Mouse (Mus musculus) MEL (cell line): ENCODE results near the gene Rbm48. TPM values are rescaled to one million over a fixed set of nuclear protein-coding genes. Genes with fewer than 3 reads are reported as not detected.

Source experiments
- DNase-seq: peaks from one replicate; pipeline ENCODE4 v3.0.0; 2011; ENCODE audit warnings: low read depth, low spot score
- H3K27ac ChIP-seq: 2 replicates; pipeline ENCODE4 v1.5.1; 2012; ENCODE audit warnings: low read depth, mild to moderate bottlenecking, control low read depth, low read length, moderate library complexity; ENCODE audit not compliant: control insufficient read depth
- H3K27me3 ChIP-seq, 2 experiments: fragments of 150-350 bp in 1 of 2; sonication (generic) in 1 of 2; 2 replicates each; pipeline ENCODE4 v1.6.1; 2012; ENCODE audit warnings: low read length in 2 of 2, mild to moderate bottlenecking in 2 of 2, improper control_type of control experiment in 1 of 2, moderate library complexity in 1 of 2; ENCODE audit not compliant: insufficient read depth in 2 of 2, control insufficient read depth in 1 of 2
- H3K36me3 ChIP-seq, 2 experiments: 2 replicates each; pipeline ENCODE4 v1.6.1; 2012 to 2014; ENCODE audit warnings: low read length in 2 of 2, improper control_type of control experiment in 1 of 2, inconsistent platforms in 1 of 2, mild to moderate bottlenecking in 1 of 2; ENCODE audit not compliant: insufficient read depth in 2 of 2, control insufficient read depth in 1 of 2
- H3K4me1 ChIP-seq, 2 experiments: fragments of 150-350 bp in 1 of 2; sonication (generic) in 1 of 2; 2 replicates each; pipeline ENCODE4 v1.6.1; 2012; ENCODE audit warnings: low read length in 2 of 2, improper control_type of control experiment in 1 of 2, mild to moderate bottlenecking in 1 of 2; ENCODE audit not compliant: insufficient read depth in 2 of 2, control insufficient read depth in 1 of 2
- H3K4me3 ChIP-seq, 2 experiments: fragments of 150-350 bp in 1 of 2; sonication (generic) in 1 of 2; 2 replicates each; pipeline ENCODE4 v1.5.1; 2012; ENCODE audit warnings: low read depth in 2 of 2, low read length in 2 of 2, mild to moderate bottlenecking in 2 of 2, moderate library complexity in 2 of 2, control low read depth in 1 of 2, improper control_type of control experiment in 1 of 2; ENCODE audit not compliant: control insufficient read depth in 1 of 2, insufficient read depth in 1 of 2
- H3K79me2 ChIP-seq: 2 replicates; pipeline ENCODE4 v1.6.1; 2012; ENCODE audit warnings: mild to moderate bottlenecking, low read length, moderate library complexity; ENCODE audit not compliant: control insufficient read depth, poor library complexity, insufficient read depth
- H3K9ac ChIP-seq: 2 replicates; pipeline ENCODE4 v1.6.1; 2012; ENCODE audit warnings: low read depth, mild to moderate bottlenecking, control low read depth, low read length, moderate library complexity; ENCODE audit not compliant: control insufficient read depth, poor library complexity, severe bottlenecking
- H3K9me3 ChIP-seq: fragments of 150-350 bp; sonication (generic); replicated peaks from 2 replicates; pipeline ENCODE4 v1.6.1; 2012; ENCODE audit warnings: mild to moderate bottlenecking, low read length, improper control_type of control experiment, moderate library complexity; ENCODE audit not compliant: insufficient read depth
- CHD2 ChIP-seq: IDR thresholded peaks from 2 replicates; pipeline ENCODE4 v1.6.1; 2011; ENCODE audit warnings: low read length, improper control_type of control experiment
- CTCF ChIP-seq, 3 experiments: IDR thresholded peaks in 2 of 3; conservative IDR thresholded peaks in 1 of 3; 2 replicates each; pipeline ENCODE4 v1.5.1; 2011 to 2012; ENCODE audit warnings: low read length in 3 of 3, low read depth in 2 of 3, mild to moderate bottlenecking in 2 of 3, improper control_type of control experiment in 1 of 3, inconsistent platforms in 1 of 3, mixed read lengths in 1 of 3, moderate library complexity in 1 of 3; ENCODE audit not compliant: control insufficient read depth in 1 of 3, insufficient read depth in 1 of 3, poor library complexity in 1 of 3, severe bottlenecking in 1 of 3
- E2F4 ChIP-seq: IDR thresholded peaks from 2 replicates; pipeline ENCODE4 v1.6.1; 2011; ENCODE audit warnings: low read depth, low read length, improper control_type of control experiment, borderline replicate concordance
- ELF1 ChIP-seq: IDR thresholded peaks from 2 replicates; pipeline ENCODE4 v1.6.1; 2014; ENCODE audit warnings: low read depth, mild to moderate bottlenecking, inconsistent platforms, low read length, improper control_type of control experiment, moderate library complexity
- EP300 ChIP-seq, 2 experiments: IDR thresholded peaks; 2 replicates each; pipeline ENCODE4 v1.6.1; 2011; ENCODE audit warnings: improper control_type of control experiment in 2 of 2, low read length in 2 of 2, low read depth in 1 of 2, mild to moderate bottlenecking in 1 of 2
- ETS1 ChIP-seq: IDR thresholded peaks from 2 replicates; pipeline ENCODE4 v1.6.1; 2012; ENCODE audit warnings: low read depth, mild to moderate bottlenecking, inconsistent platforms, low read length, improper control_type of control experiment, moderate library complexity
- HCFC1 ChIP-seq: IDR thresholded peaks from 2 replicates; pipeline ENCODE4 v1.6.1; 2012; ENCODE audit warnings: low read depth, mild to moderate bottlenecking, inconsistent platforms, low read length, improper control_type of control experiment, moderate library complexity
- MAX ChIP-seq: IDR thresholded peaks from 2 replicates; pipeline ENCODE4 v1.6.1; 2011; ENCODE audit warnings: low read length, improper control_type of control experiment
- MAZ ChIP-seq: IDR thresholded peaks from 2 replicates; pipeline ENCODE4 v1.6.1; 2012; ENCODE audit warnings: low read depth, mild to moderate bottlenecking, inconsistent platforms, low read length, improper control_type of control experiment
- MEF2A ChIP-seq: IDR thresholded peaks from 2 replicates; pipeline ENCODE4 v1.6.1; 2014; ENCODE audit warnings: low read depth, mild to moderate bottlenecking, inconsistent platforms, low read length, improper control_type of control experiment; ENCODE audit not compliant: poor library complexity, insufficient replicate concordance, severe bottlenecking; ENCODE audit errors: extremely low read depth
- MXI1 ChIP-seq: IDR thresholded peaks from 2 replicates; pipeline ENCODE4 v1.6.1; 2011; ENCODE audit warnings: mild to moderate bottlenecking, low read depth, low read length, improper control_type of control experiment
- MYC ChIP-seq: IDR thresholded peaks from 2 replicates; pipeline ENCODE4 v1.6.1; 2011; ENCODE audit warnings: low read depth, mild to moderate bottlenecking, low read length, improper control_type of control experiment, moderate library complexity
- NELFE ChIP-seq: IDR thresholded peaks from 2 replicates; pipeline ENCODE4 v1.6.1; 2011; ENCODE audit warnings: low read depth, low read length, improper control_type of control experiment
- POLR2A ChIP-seq, 2 experiments: IDR thresholded peaks; 2 replicates each; pipeline ENCODE4 v1.6.1; 2011 to 2012; ENCODE audit warnings: low read length in 2 of 2, mild to moderate bottlenecking in 2 of 2, control low read depth in 1 of 2, improper control_type of control experiment in 1 of 2, low read depth in 1 of 2, moderate library complexity in 1 of 2; ENCODE audit not compliant: control insufficient read depth in 1 of 2, insufficient read depth in 1 of 2, poor library complexity in 1 of 2
- POLR2AphosphoS2 ChIP-seq: IDR thresholded peaks from 2 replicates; pipeline ENCODE4 v1.6.1; 2011; ENCODE audit warnings: low read length, improper control_type of control experiment
- POLR2AphosphoS5 ChIP-seq: IDR thresholded peaks from 2 replicates; pipeline ENCODE4 v1.6.1; 2012; ENCODE audit warnings: low read depth, borderline replicate concordance, mild to moderate bottlenecking, inconsistent platforms, low read length, moderate library complexity, mixed read lengths
- RAD21 ChIP-seq: IDR thresholded peaks from 2 replicates; pipeline ENCODE4 v1.6.1; 2011; ENCODE audit warnings: mild to moderate bottlenecking, low read depth, low read length, improper control_type of control experiment
- RCOR1 ChIP-seq: IDR thresholded peaks from 2 replicates; pipeline ENCODE4 v1.6.1; 2012; ENCODE audit warnings: low read depth, mild to moderate bottlenecking, inconsistent platforms, low read length, improper control_type of control experiment
- SIN3A ChIP-seq: IDR thresholded peaks from 2 replicates; pipeline ENCODE4 v1.6.1; 2012; ENCODE audit warnings: low read length, improper control_type of control experiment, inconsistent platforms
- SMC3 ChIP-seq: IDR thresholded peaks from 2 replicates; pipeline ENCODE4 v1.6.1; 2011; ENCODE audit warnings: low read depth, low read length, improper control_type of control experiment
- TBP ChIP-seq: IDR thresholded peaks from 2 replicates; pipeline ENCODE4 v1.8.0; 2011; ENCODE audit warnings: low read depth, low read length, improper control_type of control experiment
- USF1 ChIP-seq: IDR thresholded peaks from 2 replicates; pipeline ENCODE4 v1.6.1; 2014; ENCODE audit warnings: low read depth, mild to moderate bottlenecking, inconsistent platforms, low read length, improper control_type of control experiment, moderate library complexity
- USF2 ChIP-seq, 2 experiments: IDR thresholded peaks; 2 replicates each; pipeline ENCODE4 v1.6.1; 2011 to 2012; ENCODE audit warnings: improper control_type of control experiment in 2 of 2, low read length in 2 of 2, borderline replicate concordance in 1 of 2, inconsistent platforms in 1 of 2, low read depth in 1 of 2, mild to moderate bottlenecking in 1 of 2; ENCODE audit not compliant: insufficient read depth in 1 of 2
- polyA plus RNA-seq, 2 experiments: library from polyadenylated mRNA; stranded (reverse) in 1 of 2; unstranded in 1 of 2; fragments of >175 nt in 1 of 2; fragments of >200 nt in 1 of 2; gene quantifications; 2 replicates each; pipeline versions ENCODE4 v1.2.1 to v1.2.4; 2012; ENCODE audit warnings: low replicate concordance in 2 of 2, low read depth in 1 of 2; ENCODE audit not compliant: insufficient read length in 2 of 2, insufficient read depth in 1 of 2, missing spikeins in 1 of 2
- total RNA-seq: library from RNA; depleted of rRNA; stranded (reverse); fragments of 300-350 nt; gene quantifications from 2 replicates; pipeline ENCODE4 v1.2.3, GENCODE M21; 2012

Rbm48 gene
- total and polyA plus RNA-seq, 3 experiments: 12.0 to 12.9 TPM; not detected in 1

GRCm38 (mm10) chr5:3595693-3596398 lies 539 bp downstream of the Rbm48 start, which contains the start of gene Pex1:
Pex1 (plus strand) TSS chr5:3596066.
- Histone ChIP-seq H3K9me3 (no peaks in the 10 kb centered on the region), H3K4me3 (peak within 1 kb of the TSS; percentile 91), H3K4me1 (peaks cover 2 to 4% of the 10 kb centered on the region in 2 experiments; a peak in 2 of 4 replicates), H3K36me3 (peaks cover 3 to 7% of the 10 kb centered on the region in 2 experiments; a peak in 2 of 4 replicates)
- TF ChIP-seq MXI1 (peak; percentile 94; the same call in 1 of the 2 replicates), CTCF (IDR thresholded peaks at IDR 0.05 in 2 of 3, conservative IDR thresholded peaks at IDR 0.05 in 1 of 3; ENCODE audit: control insufficient read depth in 1 of 3, insufficient read depth in 1 of 3, low read depth in 2 of 3, low read length in 3 of 3, poor library complexity in 1 of 3, severe bottlenecking in 1 of 3) (peak in 2 of 3 experiments; percentile 67 to 70; a peak in 4 of 6 replicates), POLR2AphosphoS5 (no peak), MAZ (peak; percentile 86; the same call in 1 of the 2 replicates), MEF2A (0 out of 2 replicates have a peak, but pooled peaks have one; percentile 11), POLR2A (IDR thresholded peaks at IDR 0.05; ENCODE audit: control insufficient read depth in 1 of 2, insufficient read depth in 1 of 2, low read depth in 1 of 2, low read length in 2 of 2, poor library complexity in 1 of 2) (peak in 1 of 2 experiments; percentile 81; a peak in 2 of 4 replicates), EP300 (IDR thresholded peaks at IDR 0.05; ENCODE audit: low read depth in 1 of 2, low read length in 2 of 2) (peak in 1 of 2 experiments; percentile 34; a peak in 1 of 4 replicates), E2F4 (0 out of 2 replicates have a peak, but pooled peaks have one; percentile 1), HCFC1 (peak; percentile 93), RAD21 (no peak), ETS1 (peak; percentile 43; the same call in 1 of the 2 replicates), NELFE (peak; percentile 51), SIN3A (peak; percentile 97), TBP (no peak; the same call in 1 of the 2 replicates), CHD2 (peak; percentile 43; the same call in 1 of the 2 replicates), USF2 (IDR thresholded peaks at IDR 0.05; ENCODE audit: borderline replicate concordance in 1 of 2, insufficient read depth in 1 of 2, low read depth in 1 of 2, low read length in 2 of 2) (no peak), RCOR1 (no peak), MAX (peak; percentile 67), USF1 (no peak), ELF1 (peak; percentile 64), SMC3 (0 out of 2 replicates have a peak, but pooled peaks have one; percentile 15), POLR2AphosphoS2 (peak; percentile 50; the same call in 1 of the 2 replicates), MYC (0 out of 2 replicates have a peak, but pooled peaks have one; percentile 45)
- TF ChIP-seq, all 39 proteins: peak for 17
- H3K27me3 ChIP-seq: no peaks in the 10 kb centered on the region
- H3K79me2 ChIP-seq: peaks cover 14% of the 10 kb centered on the region
- H3K9ac ChIP-seq: peak within 1 kb of the TSS; percentile 83
- DNase-seq: peak; percentile 97
- peak within 1 kb of the TSS; percentile 32; the same call in 1 of the 2 replicates for H3K27ac ChIP-seq
